Mouse (Mus musculus): Measurements from ENCODE around the gene Hyal5.

- TF ChIP-seq CTCF (IDR thresholded peaks at IDR 0.05; ENCODE audit: extremely low read depth, insufficient read depth, insufficient read length, insufficient replicate concordance) (no peak), POLR2A (IDR thresholded peaks at IDR 0.05; ENCODE audit: low read depth, low read length) (no peak)
These were observed 2.5 kb downstream of the Hyal5 start for GRCm38 (mm10) chr6:24860320-24860719.
